Mouse (Mus musculus) adrenal gland, adult 2 months (tissue): ENCODE measurements around the gene Slc39a12. TPM values are rescaled to one million over a fixed set of nuclear protein-coding genes. Genes with fewer than 3 reads are reported as not detected.

Experiments used
- polyA plus RNA-seq: library from polyadenylated mRNA; depleted of rRNA; stranded (reverse); fragments of >200 nt; gene quantifications from 2 replicates; pipeline ENCODE4 v1.2.3, GENCODE M21; 2012; rRNA removed
- total RNA-seq, 2 experiments: library from RNA; stranded (reverse); gene quantifications; 2 replicates each; pipeline ENCODE4 v1.2.3; 2021

Gene Slc39a12
- total and polyA plus RNA-seq, 3 experiments = 0.14 to 0.17 TPM; not detected in 1

Other genes starting within 250 kb of the Slc39a12 start
- gene Tmem236, start 213.8 kb upstream of the Slc39a12 start, total RNA-seq = not detected
- 0.02 TPM in 1 of 2 replicates, not detected in the other for gene Tmem236, start 213.8 kb upstream of the Slc39a12 start, polyA plus RNA-seq
- gene Mrc1, start 158.9 kb upstream of the Slc39a12 start, total RNA-seq = 10 to 100 TPM; 19.1 to 20.1 TPM
- gene Mrc1, start 158.9 kb upstream of the Slc39a12 start, polyA plus RNA-seq = 0.50 and 0.77 TPM in 2 replicates
- 10 to 100 TPM; 29.5 to 42.5 TPM for gene Cacnb2, start 214.8 kb downstream of the Slc39a12 start, total RNA-seq
- gene Cacnb2, start 214.8 kb downstream of the Slc39a12 start, polyA plus RNA-seq = 11.2 and 16.2 TPM in 2 replicates